Mouse (Mus musculus): Measurements from ENCODE around the gene Rtp4. TPM values are rescaled to one million over a fixed set of nuclear protein-coding genes. Genes with fewer than 3 reads are reported as not detected.
A peak's percentile ranks its signal among the peaks of the same experiment; 100 is the strongest.

Rtp4 gene
- polyA plus RNA-seq, 1 experiment from 2014 or later: 8.0 TPM

GRCm38 (mm10) chr16:23547783-23548182, 27.7 kb downstream of the Rtp4 start:
- ATAC-seq (ENCODE audit: low read depth): no peak
- Histone ChIP-seq H3K4me3 (ENCODE audit: low read length) (no peak overlapping the region), H3K36me3 (ENCODE audit: control insufficient read depth, insufficient read depth, low read length) (no peaks in the 10 kb centered on the region), H3K27ac (ENCODE audit: low read length) (no peak overlapping the region), H3K4me2 (ENCODE audit: low read depth, low read length) (no peak overlapping the region), H3K9ac (ENCODE audit: low read length) (no peak overlapping the region), H3K4me1 (replicated peaks; ENCODE audit: control insufficient read depth, insufficient read depth, low read length) (peaks cover 6% of the 10 kb centered on the region; the same call in 1 of the 2 replicates), H3K27me3 (ENCODE audit: control insufficient read depth, insufficient read depth, low read depth, low read length) (no peaks in the 10 kb centered on the region), H3K9me3 (ENCODE audit: control insufficient read depth, low read length) (no peaks in the 10 kb centered on the region)
- 89% methylated on average over 4 of the region's 4 CpGs for WGBS

- Histone ChIP-seq H3K9me3 (ENCODE audit: control insufficient read depth, low read length) (no peaks in the 10 kb centered on the region), H3K4me3 (ENCODE audit: low read length) (no peak overlapping the region), H3K36me3 (ENCODE audit: control insufficient read depth, insufficient read depth, low read length) (no peaks in the 10 kb centered on the region), H3K9ac (ENCODE audit: low read length) (no peak overlapping the region), H3K27me3 (ENCODE audit: control insufficient read depth, insufficient read depth, low read depth, low read length) (no peaks in the 10 kb centered on the region), H3K27ac (ENCODE audit: low read length) (no peak overlapping the region), H3K4me2 (ENCODE audit: low read depth, low read length) (no peak overlapping the region), H3K4me1 (replicated peaks; ENCODE audit: control insufficient read depth, insufficient read depth, low read length) (no peaks in the 10 kb centered on the region)
- peak; percentile 36; the same call in 1 of the 2 replicates for ATAC-seq (ENCODE audit: low read depth)
- WGBS: 40% methylated on average over 8 of the region's 8 CpGs
These were observed 30.4 kb downstream of the Rtp4 start for GRCm38 (mm10) chr16:23550346-23550980.

GRCm38 (mm10) chr16:23550981-23551582, 31.0 kb downstream of the Rtp4 start:
- no peak overlapping the region for H3K9ac ChIP-seq (ENCODE audit: low read length)
- H3K9me3 ChIP-seq (ENCODE audit: control insufficient read depth, low read length): no peaks in the 10 kb centered on the region
- no peak for ATAC-seq (ENCODE audit: low read depth)
- H3K4me2 ChIP-seq (ENCODE audit: low read depth, low read length): no peak overlapping the region
- WGBS: 81% methylated on average over 18 of the region's 18 CpGs
- H3K4me1 ChIP-seq (replicated peaks; ENCODE audit: control insufficient read depth, insufficient read depth, low read length): no peaks in the 10 kb centered on the region
- H3K4me3 ChIP-seq (ENCODE audit: low read length): no peak overlapping the region
- H3K27me3 ChIP-seq (ENCODE audit: control insufficient read depth, insufficient read depth, low read depth, low read length): no peaks in the 10 kb centered on the region
- H3K27ac ChIP-seq (ENCODE audit: low read length): no peak overlapping the region
- H3K36me3 ChIP-seq (ENCODE audit: control insufficient read depth, insufficient read depth, low read length): no peaks in the 10 kb centered on the region

DNA sequence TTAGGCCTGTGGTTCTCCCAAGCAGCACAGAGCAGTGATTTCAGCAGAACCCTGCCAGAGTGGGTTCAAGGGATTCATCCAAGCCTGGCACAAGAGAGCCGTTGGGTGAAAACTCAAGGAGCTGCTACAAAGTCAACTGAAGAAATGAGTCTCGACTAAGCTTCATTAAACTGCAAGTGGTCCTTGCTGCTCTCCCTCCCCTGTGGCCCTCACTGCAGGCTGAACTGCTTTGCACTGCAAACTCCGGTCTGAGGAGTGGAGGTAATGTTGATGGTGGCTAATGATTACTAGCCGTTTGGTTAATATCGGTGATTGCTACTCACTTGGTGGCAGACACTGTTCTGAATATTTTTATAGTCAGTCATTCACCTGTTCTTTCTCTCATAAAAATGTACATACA, 34.6 kb downstream of the Rtp4 start:
- H3K27ac ChIP-seq (ENCODE audit: low read length): no peak overlapping the region

DNA sequence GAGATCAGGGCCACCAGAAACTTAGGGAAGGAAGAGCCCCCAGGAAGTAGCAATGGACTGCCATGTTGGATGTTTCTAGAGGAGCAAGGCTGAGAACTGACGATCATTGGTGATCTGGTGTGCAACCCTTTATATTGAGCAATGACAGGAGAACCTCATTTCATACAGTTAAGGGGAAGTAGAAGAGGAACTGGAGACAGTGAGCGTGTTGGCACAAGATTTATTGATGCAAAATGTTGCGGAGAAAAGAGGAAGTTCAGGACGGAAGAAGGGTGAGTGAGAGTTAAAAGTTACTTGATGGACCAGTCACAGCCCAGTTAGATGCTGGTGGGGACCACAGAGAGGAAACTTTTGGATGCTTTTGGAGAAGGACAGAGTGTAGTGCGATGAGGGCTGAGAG, 37.1 kb downstream of the Rtp4 start:
- Histone ChIP-seq H3K36me3 (ENCODE audit: control insufficient read depth, insufficient read depth, low read length) (no peaks in the 10 kb centered on the region), H3K9me3 (ENCODE audit: control insufficient read depth, low read length) (no peaks in the 10 kb centered on the region), H3K4me2 (ENCODE audit: low read depth, low read length) (no peak overlapping the region), H3K9ac (ENCODE audit: low read length) (no peak overlapping the region), H3K4me3 (ENCODE audit: low read length) (no peak overlapping the region), H3K27me3 (ENCODE audit: control insufficient read depth, insufficient read depth, low read depth, low read length) (no peaks in the 10 kb centered on the region), H3K4me1 (replicated peaks; ENCODE audit: control insufficient read depth, insufficient read depth, low read length) (no peaks in the 10 kb centered on the region), H3K27ac (ENCODE audit: low read length) (no peak overlapping the region)
- 80% methylated on average over 5 of the region's 5 CpGs for WGBS
- ATAC-seq (ENCODE audit: low read depth): no peak

More for the DNA sequence above, 34.6 kb downstream of the Rtp4 start:
- ATAC-seq (ENCODE audit: low read depth): no peak
- H3K9me3 ChIP-seq (ENCODE audit: control insufficient read depth, low read length): no peaks in the 10 kb centered on the region
- H3K27me3 ChIP-seq (ENCODE audit: control insufficient read depth, insufficient read depth, low read depth, low read length): no peaks in the 10 kb centered on the region
- no peaks in the 10 kb centered on the region for H3K36me3 ChIP-seq (ENCODE audit: control insufficient read depth, insufficient read depth, low read length)
- H3K4me3 ChIP-seq (ENCODE audit: low read length): no peak overlapping the region
- H3K4me2 ChIP-seq (ENCODE audit: low read depth, low read length): no peak overlapping the region
- WGBS: 74% methylated on average over 5 of the region's 5 CpGs
- no peak overlapping the region for H3K9ac ChIP-seq (ENCODE audit: low read length)
- no peaks in the 10 kb centered on the region for H3K4me1 ChIP-seq (replicated peaks; ENCODE audit: control insufficient read depth, insufficient read depth, low read length)

DNA sequence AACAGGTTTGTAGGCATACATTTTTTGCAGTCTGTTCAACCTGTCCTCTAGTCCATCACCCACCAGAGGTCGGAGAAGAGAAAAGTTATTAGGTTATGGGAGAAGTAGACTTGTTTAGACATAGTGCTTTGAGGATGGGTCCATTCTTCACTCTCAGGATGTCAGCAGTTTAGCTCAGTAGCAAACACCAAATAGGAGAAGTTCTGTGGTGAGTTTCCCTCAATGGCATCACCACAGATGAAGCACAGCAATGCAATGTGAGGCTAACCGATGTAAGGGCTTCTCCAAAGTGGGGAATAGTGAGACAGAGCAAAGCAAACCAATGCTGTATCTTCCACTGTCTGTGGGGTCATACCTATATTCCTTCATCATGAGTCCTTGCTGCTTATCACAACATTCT, 37.6 kb downstream of the Rtp4 start:
- no peak overlapping the region for H3K27ac ChIP-seq (ENCODE audit: low read length)
- no peak overlapping the region for H3K4me2 ChIP-seq (ENCODE audit: low read depth, low read length)
- no peaks in the 10 kb centered on the region for H3K36me3 ChIP-seq (ENCODE audit: control insufficient read depth, insufficient read depth, low read length)
- 76% methylated on average over 2 of the region's 2 CpGs for WGBS
- H3K9ac ChIP-seq (ENCODE audit: low read length): no peak overlapping the region
- no peaks in the 10 kb centered on the region for H3K4me1 ChIP-seq (replicated peaks; ENCODE audit: control insufficient read depth, insufficient read depth, low read length)
- H3K9me3 ChIP-seq (ENCODE audit: control insufficient read depth, low read length): no peaks in the 10 kb centered on the region
- H3K4me3 ChIP-seq (ENCODE audit: low read length): no peak overlapping the region
- ATAC-seq (ENCODE audit: low read depth): no peak
- H3K27me3 ChIP-seq (ENCODE audit: control insufficient read depth, insufficient read depth, low read depth, low read length): no peaks in the 10 kb centered on the region

DNA sequence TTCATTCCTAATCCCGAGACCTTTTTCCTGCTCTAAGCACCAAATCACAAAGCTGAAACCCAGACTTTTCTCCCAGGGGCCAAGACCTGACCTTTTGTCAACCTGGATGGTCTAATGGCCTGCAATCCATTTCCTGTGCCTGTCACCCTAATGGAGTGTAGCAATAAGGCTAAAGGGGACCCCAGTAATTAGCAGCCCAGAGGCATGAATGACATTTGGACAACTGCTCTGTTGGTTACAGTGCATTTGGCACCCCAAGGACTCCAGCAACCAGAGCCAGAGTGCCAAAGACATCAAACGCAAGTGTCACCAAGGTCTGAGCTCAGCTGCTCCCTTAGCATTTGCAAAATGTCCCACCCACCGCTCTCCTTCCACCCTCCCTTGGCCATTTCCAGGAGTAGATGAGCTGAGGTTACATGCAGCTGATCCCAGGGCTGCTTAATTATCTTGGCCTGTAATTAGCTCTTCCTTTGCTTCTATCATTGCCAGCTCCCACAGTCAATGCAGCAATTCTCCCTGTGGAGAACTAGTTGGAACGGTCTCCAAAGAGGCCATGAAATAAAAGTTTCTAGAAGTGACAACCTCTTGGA, 48.4 kb downstream of the Rtp4 start:
- no peak overlapping the region for H3K9ac ChIP-seq (ENCODE audit: low read length)
- H3K27me3 ChIP-seq (ENCODE audit: control insufficient read depth, insufficient read depth, low read depth, low read length): no peaks in the 10 kb centered on the region
- no peak overlapping the region for H3K4me3 ChIP-seq (ENCODE audit: low read length)
- H3K9me3 ChIP-seq (ENCODE audit: control insufficient read depth, low read length): no peaks in the 10 kb centered on the region
- H3K4me2 ChIP-seq (ENCODE audit: low read depth, low read length): no peak overlapping the region
- no peaks in the 10 kb centered on the region for H3K36me3 ChIP-seq (ENCODE audit: control insufficient read depth, insufficient read depth, low read length)
- 57% methylated on average over 4 of the region's 4 CpGs for WGBS
- no peaks in the 10 kb centered on the region for H3K4me1 ChIP-seq (replicated peaks; ENCODE audit: control insufficient read depth, insufficient read depth, low read length)
- no peak overlapping the region for H3K27ac ChIP-seq (ENCODE audit: low read length)
- no peak for ATAC-seq (ENCODE audit: low read depth)

DNA sequence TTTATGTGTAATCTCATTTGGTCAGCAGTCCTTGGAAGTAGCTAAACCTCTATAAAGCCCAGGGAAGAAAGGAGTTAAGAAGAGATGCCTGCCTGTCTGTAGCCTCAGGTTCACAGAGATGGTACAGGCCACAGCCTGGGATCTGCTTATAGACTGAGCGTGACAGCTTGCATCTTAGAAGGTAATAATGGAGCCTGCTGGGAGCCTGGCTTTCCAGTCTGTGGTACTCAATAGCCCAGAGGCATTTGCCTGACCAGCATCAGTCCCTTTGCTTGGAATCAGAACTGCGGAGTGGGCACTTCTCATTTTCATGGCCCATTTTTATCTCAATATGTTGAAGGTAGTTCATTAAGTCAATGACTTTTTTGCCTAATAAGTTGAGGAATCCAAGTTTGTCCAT, 54.5 kb downstream of the Rtp4 start:
- WGBS: 86% methylated on average over 2 of the region's 2 CpGs
- Histone ChIP-seq H3K27ac (ENCODE audit: low read length) (no peak overlapping the region), H3K36me3 (ENCODE audit: control insufficient read depth, insufficient read depth, low read length) (no peaks in the 10 kb centered on the region), H3K27me3 (ENCODE audit: control insufficient read depth, insufficient read depth, low read depth, low read length) (no peaks in the 10 kb centered on the region), H3K4me3 (ENCODE audit: low read length) (no peak overlapping the region), H3K9me3 (ENCODE audit: control insufficient read depth, low read length) (no peaks in the 10 kb centered on the region), H3K4me1 (replicated peaks; ENCODE audit: control insufficient read depth, insufficient read depth, low read length) (no peaks in the 10 kb centered on the region), H3K4me2 (ENCODE audit: low read depth, low read length) (no peak overlapping the region), H3K9ac (ENCODE audit: low read length) (no peak overlapping the region)
- ATAC-seq (ENCODE audit: low read depth): no peak

- H3K4me1 ChIP-seq (replicated peaks; ENCODE audit: control insufficient read depth, insufficient read depth, low read length): no peaks in the 10 kb centered on the region
- no peak overlapping the region for H3K4me3 ChIP-seq (ENCODE audit: low read length)
- WGBS: 71% methylated on average over 5 of the region's 5 CpGs
- H3K9ac ChIP-seq (ENCODE audit: low read length): no peak overlapping the region
- peaks cover 3% of the 10 kb centered on the region; the same call in 1 of the 2 replicates for H3K9me3 ChIP-seq (ENCODE audit: control insufficient read depth, low read length)
- H3K4me2 ChIP-seq (ENCODE audit: low read depth, low read length): no peak overlapping the region
- H3K27me3 ChIP-seq (ENCODE audit: control insufficient read depth, insufficient read depth, low read depth, low read length): no peaks in the 10 kb centered on the region
- no peak overlapping the region for H3K27ac ChIP-seq (ENCODE audit: low read length)
- no peaks in the 10 kb centered on the region for H3K36me3 ChIP-seq (ENCODE audit: control insufficient read depth, insufficient read depth, low read length)
- no peak for ATAC-seq (ENCODE audit: low read depth)
These were observed 71.3 kb downstream of the Rtp4 start for GRCm38 (mm10) chr16:23591119-23592105.
